Mouse (Mus musculus) kidney, adult 2 months (tissue): ENCODE results near the gene Dars. TPM values are rescaled to one million over a fixed set of nuclear protein-coding genes. Genes with fewer than 3 reads are reported as not detected.
"Not testable (repeated sequence)": the region's sequence is repeated elsewhere in the genome, so short reads cannot be mapped to it uniquely, and the experiment has no call there.

Experiments used
- DNase-seq: peaks from one replicate; pipeline ENCODE4 v3.0.0; 2021
- H3K27ac ChIP-seq: fragments of 200-500 bp; 2 replicates; pipeline ENCODE4 v1.5.1; 2012; ENCODE audit warnings: low read depth, low read length, control low read depth, inconsistent platforms; ENCODE audit not compliant: insufficient read depth
- H3K27me3 ChIP-seq: fragments of 200-500 bp; replicated peaks from 2 replicates; pipeline ENCODE4 v1.6.1; 2012; ENCODE audit warnings: mild to moderate bottlenecking, moderate library complexity, low read length, inconsistent platforms; ENCODE audit not compliant: control insufficient read depth, insufficient read depth
- H3K36me3 ChIP-seq: fragments of 200-500 bp; 2 replicates; pipeline ENCODE4 v1.6.1; 2012; ENCODE audit warnings: mild to moderate bottlenecking, moderate library complexity, low read length, inconsistent platforms; ENCODE audit not compliant: control insufficient read depth, insufficient read depth
- H3K4me1 ChIP-seq: fragments of 200-500 bp; 2 replicates; pipeline ENCODE4 v1.6.1; 2011; ENCODE audit warnings: low read length; ENCODE audit not compliant: control insufficient read depth, insufficient read depth
- H3K4me3 ChIP-seq: fragments of 200-500 bp; 2 replicates; pipeline ENCODE4 v1.5.1; 2011; ENCODE audit warnings: mild to moderate bottlenecking, low read depth, low read length, control low read depth; ENCODE audit not compliant: insufficient read depth
- CTCF ChIP-seq: fragments of 200-500 bp; conservative IDR thresholded peaks from 2 replicates; pipeline ENCODE4 v1.5.1; 2011; ENCODE audit warnings: low read depth, mild to moderate bottlenecking, control low read depth, low read length, moderate library complexity, mixed read lengths; ENCODE audit not compliant: insufficient read depth, insufficient read length
- POLR2A ChIP-seq: fragments of 200-500 bp; IDR thresholded peaks from one replicate; pipeline ENCODE4 v1.6.1; 2011; ENCODE audit warnings: low read depth, low read length, control low read depth
- WGBS: fragments of 180-500 bp; shearing (Covaris S2); methylation state at CpG from one replicate; pipeline ENCODE4 v1.1.7; 2018; 5-methylcytosine and 5-hydroxymethylcytosine counted together
- polyA plus RNA-seq: library from polyadenylated mRNA; depleted of rRNA; stranded (reverse); fragments of >200 nt; gene quantifications from 2 replicates; pipeline ENCODE4 v1.2.3, GENCODE M21; 2012

The Dars gene
- polyA plus RNA-seq, 1 experiment = 21.9 TPM

- peaks cover 2% of the 10 kb centered on the region for H3K36me3 ChIP-seq
These were observed 79.4 kb downstream of the Dars start for GRCm38 (mm10) chr1:128337708-128338320.

GRCm38 (mm10) chr1:128330313-128330712 lies 86.9 kb downstream of the Dars start:
- TF ChIP-seq POLR2A = no peak
- no peak for TF ChIP-seq CTCF
- no peaks in the 10 kb centered on the region for H3K36me3 ChIP-seq
- DNase-seq = no peak
- 100% methylated on average over 1 of the region's 1 CpGs for WGBS
- no peaks in the 10 kb centered on the region for H3K27me3 ChIP-seq
- H3K27ac ChIP-seq = no peak overlapping the region
- H3K4me3 ChIP-seq = no peak overlapping the region
- no peaks in the 10 kb centered on the region for H3K4me1 ChIP-seq

More at GRCm38 (mm10) chr1:128337708-128338320, 79.4 kb downstream of the Dars start:
- H3K27me3 ChIP-seq = no peaks in the 10 kb centered on the region
- 90% methylated on average over 13 of the region's 13 CpGs for WGBS
- no peaks in the 10 kb centered on the region for H3K4me1 ChIP-seq
- H3K4me3 ChIP-seq = no peak overlapping the region
- TF ChIP-seq CTCF (no peak), POLR2A (no peak)
- DNase-seq = no peak
- no peak overlapping the region for H3K27ac ChIP-seq

GRCm38 (mm10) chr1:128328218-128328617 lies 89.0 kb downstream of the Dars start, which contains the start of gene Lct:
Gene Lct (minus strand): TSS chr1:128328318.
- no peaks in the 10 kb centered on the region for H3K4me1 ChIP-seq
- no peaks in the 10 kb centered on the region for H3K36me3 ChIP-seq
- no peak for DNase-seq
- H3K27ac ChIP-seq = no peak within 1 kb of the TSS
- TF ChIP-seq CTCF (no peak), POLR2A (no peak)
- H3K4me3 ChIP-seq = no peak within 1 kb of the TSS
- H3K27me3 ChIP-seq = no peaks in the 10 kb centered on the region
- WGBS = 89% methylated on average over 3 of the region's 3 CpGs

GRCm38 (mm10) chr1:128327165-128327564 lies 90.0 kb downstream of the Dars start:
- H3K36me3 ChIP-seq = no peaks in the 10 kb centered on the region
- no peaks in the 10 kb centered on the region for H3K4me1 ChIP-seq
- H3K27ac ChIP-seq = no peak overlapping the region
- DNase-seq = no peak
- H3K4me3 ChIP-seq = no peak overlapping the region
- no peaks in the 10 kb centered on the region for H3K27me3 ChIP-seq
- no peak for TF ChIP-seq CTCF
- no peak for TF ChIP-seq POLR2A
- WGBS = 95% methylated on average over 1 of the region's 1 CpGs

GRCm38 (mm10) chr1:128324776-128325175 lies 92.4 kb downstream of the Dars start:
- 84% methylated on average over 2 of the region's 2 CpGs for WGBS
- no peak for DNase-seq
- no peaks in the 10 kb centered on the region for H3K27me3 ChIP-seq
- no peaks in the 10 kb centered on the region for H3K4me1 ChIP-seq
- no peak overlapping the region for H3K4me3 ChIP-seq
- no peaks in the 10 kb centered on the region for H3K36me3 ChIP-seq
- no peak overlapping the region for H3K27ac ChIP-seq
- TF ChIP-seq CTCF = no peak
- no peak for TF ChIP-seq POLR2A

- Histone ChIP-seq H3K4me3 (no peak overlapping the region), H3K36me3 (no peaks in the 10 kb centered on the region), H3K4me1 (no peaks in the 10 kb centered on the region), H3K27ac (no peak overlapping the region), H3K27me3 (no peaks in the 10 kb centered on the region)
- 85% methylated on average over 8 of the region's 8 CpGs for WGBS
- TF ChIP-seq POLR2A = no peak
- no peak for TF ChIP-seq CTCF
- DNase-seq = no peak
These were observed 94.0 kb downstream of the Dars start for GRCm38 (mm10) chr1:128323026-128323643.

- not testable (repeated sequence) for H3K27me3 ChIP-seq, DNase-seq, H3K4me1 ChIP-seq, H3K4me3 ChIP-seq, H3K36me3 ChIP-seq, H3K27ac ChIP-seq
- WGBS = 71% methylated on average over 6 of the region's 6 CpGs
These were observed 97.9 kb downstream of the Dars start for GRCm38 (mm10) chr1:128319266-128319665.
